Mouse (Mus musculus) forebrain, embryonic 15.5 days (tissue): ENCODE measurements around the gene Agxt2. TPM values are rescaled to one million over a fixed set of nuclear protein-coding genes. Genes with fewer than 3 reads are reported as not detected.
A peak's percentile ranks its signal among the peaks of the same experiment; 100 is the strongest.

Experiments used
- ATAC-seq: fragments of 200-750 bp; cut with Nextera tagmentation; replicated peaks from 2 replicates; pipeline ENCODE4 v1.8.0; 2017; ENCODE audit warnings: mild to moderate bottlenecking, moderate TSS enrichment, moderate library complexity
- H3K27ac ChIP-seq: fragments of 300-500 bp; sonication (generic); replicated peaks from 2 replicates; pipeline ENCODE4 v1.5.1; 2015; ENCODE audit warnings: mild to moderate bottlenecking, inconsistent platforms
- H3K27me3 ChIP-seq: fragments of 300-500 bp; sonication (generic); 2 replicates; pipeline ENCODE4 v1.6.1; 2015; ENCODE audit warnings: inconsistent platforms
- H3K36me3 ChIP-seq: fragments of 300-500 bp; sonication (generic); 2 replicates; pipeline ENCODE4 v1.6.1; 2015; ENCODE audit warnings: mild to moderate bottlenecking, inconsistent platforms
- H3K4me1 ChIP-seq: fragments of 300-500 bp; sonication (generic); 2 replicates; pipeline ENCODE4 v1.6.1; 2015; ENCODE audit warnings: inconsistent platforms
- H3K4me2 ChIP-seq: fragments of 300-500 bp; sonication (generic); replicated peaks from 2 replicates; pipeline ENCODE4 v1.6.1; 2015; ENCODE audit warnings: mild to moderate bottlenecking, inconsistent platforms
- H3K4me3 ChIP-seq: fragments of 300-500 bp; sonication (generic); 2 replicates; pipeline ENCODE4 v1.5.1; 2015; ENCODE audit warnings: mild to moderate bottlenecking, inconsistent platforms
- H3K9ac ChIP-seq: fragments of 300-500 bp; sonication (generic); replicated peaks from 2 replicates; pipeline ENCODE4 v1.6.1; 2015; ENCODE audit warnings: mild to moderate bottlenecking, inconsistent platforms
- H3K9me3 ChIP-seq: fragments of 300-500 bp; sonication (generic); 2 replicates; pipeline ENCODE4 v1.6.1; 2016; ENCODE audit warnings: inconsistent platforms
- WGBS: fragments of 180-500 bp; shearing (Covaris S2); methylation state at CpG from one replicate; pipeline ENCODE4 v1.1.7; 2015; ENCODE audit warnings: mixed read lengths; 5-methylcytosine and 5-hydroxymethylcytosine counted together
- polyA plus RNA-seq: library from polyadenylated mRNA; unstranded; fragments of >200 nt; fragmentation: Nextera tagmentation; extraction: Ambion mirVana; gene quantifications from 2 replicates; pipeline ENCODE4 v1.2.1, GENCODE M21; 2015

Gene Agxt2
- polyA plus RNA-seq, 1 experiment from 2014 or later = not detected

DNA sequence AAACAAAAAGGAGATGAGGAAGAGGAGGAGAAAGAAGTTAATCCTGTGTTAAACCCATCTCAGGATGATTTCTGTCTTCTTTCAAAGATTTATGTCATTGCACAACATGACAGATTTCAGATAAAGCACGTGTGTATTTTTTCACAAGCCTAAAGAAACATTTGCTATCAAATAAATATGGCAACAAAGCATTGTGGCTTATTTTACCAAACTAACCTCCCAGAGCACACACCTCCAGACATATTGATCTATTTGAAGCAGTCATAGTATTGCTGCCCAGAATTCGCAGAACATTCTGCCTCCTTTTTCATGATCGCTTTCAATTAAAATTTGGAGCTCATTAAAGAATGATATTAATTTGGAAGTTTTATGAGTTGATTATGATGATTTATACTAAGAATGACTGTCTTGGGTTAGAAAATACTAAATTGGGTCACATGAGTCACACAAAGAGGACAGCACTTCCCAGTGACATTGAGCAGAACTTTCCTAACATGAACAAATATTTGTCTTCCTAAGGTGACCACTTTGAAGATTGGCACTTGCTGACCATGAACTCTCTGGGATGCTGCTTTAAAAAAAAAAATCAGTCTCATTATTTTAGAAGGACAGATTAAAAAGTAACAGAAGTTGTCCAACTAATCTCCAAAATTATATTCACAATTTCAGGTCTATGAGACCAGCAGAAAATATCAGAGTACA, 21.6 kb downstream of the Agxt2 start:
- Histone ChIP-seq H3K27ac (no peak overlapping the region), H3K4me2 (no peak overlapping the region), H3K27me3 (no peaks in the 10 kb centered on the region), H3K36me3 (no peaks in the 10 kb centered on the region), H3K9ac (no peak overlapping the region), H3K4me1 (no peaks in the 10 kb centered on the region), H3K9me3 (no peaks in the 10 kb centered on the region), H3K4me3 (no peak overlapping the region)
- 95% methylated on average over 3 of the region's 3 CpGs for WGBS
- ATAC-seq = no peak

DNA sequence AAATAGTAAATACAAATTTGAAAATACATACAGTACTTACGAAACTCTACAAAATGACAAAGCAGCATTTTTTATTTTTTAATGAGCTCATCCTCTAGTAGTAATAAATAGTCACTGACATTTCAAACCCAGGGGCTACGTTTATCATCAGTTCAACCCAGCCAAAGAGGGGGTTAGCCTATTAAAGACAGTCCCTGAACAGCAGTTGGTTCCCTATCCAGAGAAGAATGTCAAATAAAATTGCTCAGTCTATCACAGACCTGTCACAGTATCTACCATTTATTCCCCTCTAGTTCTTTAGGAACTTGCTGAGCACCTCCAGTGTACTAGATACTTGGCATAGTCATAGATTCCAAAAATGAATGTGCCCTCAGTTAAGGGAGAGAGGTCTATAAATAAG, 28.9 kb downstream of the Agxt2 start:
- 83% methylated on average over 2 of the region's 2 CpGs for WGBS
- H3K9me3 ChIP-seq = no peaks in the 10 kb centered on the region
- ATAC-seq = no peak
- no peak overlapping the region for H3K4me3 ChIP-seq
- no peak overlapping the region for H3K4me2 ChIP-seq
- no peaks in the 10 kb centered on the region for H3K4me1 ChIP-seq
- no peaks in the 10 kb centered on the region for H3K27me3 ChIP-seq
- no peaks in the 10 kb centered on the region for H3K36me3 ChIP-seq
- no peak overlapping the region for H3K9ac ChIP-seq
- no peak overlapping the region for H3K27ac ChIP-seq

DNA sequence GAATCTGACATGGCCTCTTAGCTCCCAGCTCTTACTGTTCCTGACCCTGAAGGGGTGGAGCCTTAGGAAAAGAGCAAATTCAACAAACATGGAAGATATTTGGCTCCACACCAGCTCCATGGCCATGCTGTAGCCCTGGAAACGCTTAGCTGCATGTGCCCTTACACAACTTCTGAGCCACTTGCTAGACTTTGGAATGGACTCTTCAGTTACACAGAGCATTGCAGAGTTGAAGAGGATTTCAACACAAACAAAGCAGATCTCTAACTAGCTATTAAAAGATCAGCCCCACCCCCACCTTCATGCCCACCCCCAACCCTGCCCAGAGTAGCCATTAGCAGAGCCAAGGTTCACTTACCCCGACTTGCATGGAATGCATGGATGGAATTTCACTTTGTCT, 41.5 kb downstream of the Agxt2 start:
- Histone ChIP-seq H3K4me2 (no peak overlapping the region), H3K9me3 (no peaks in the 10 kb centered on the region), H3K4me3 (no peak overlapping the region), H3K27ac (no peak overlapping the region), H3K36me3 (no peaks in the 10 kb centered on the region), H3K9ac (no peak overlapping the region), H3K27me3 (no peaks in the 10 kb centered on the region), H3K4me1 (no peaks in the 10 kb centered on the region)
- 55% methylated on average over 2 of the region's 2 CpGs for WGBS
- no peak for ATAC-seq

DNA sequence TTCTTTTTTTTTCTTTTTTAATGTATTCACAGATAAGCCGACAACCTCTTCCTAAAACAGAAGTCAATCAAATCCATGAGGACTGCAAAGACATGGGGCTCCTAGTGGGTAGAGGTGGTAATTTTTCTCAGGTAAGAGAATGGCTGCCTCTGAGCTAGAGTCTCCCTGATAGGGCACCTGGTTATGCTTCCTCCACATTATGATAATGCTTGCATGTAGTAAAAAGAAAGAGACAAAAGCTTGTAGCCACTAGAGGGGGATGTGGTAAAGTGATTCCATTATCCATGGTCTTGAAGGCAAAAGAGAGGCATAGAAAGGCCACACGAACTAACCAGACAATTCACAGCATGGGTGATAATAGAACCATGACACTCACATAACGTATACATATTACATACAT, 42.1 kb downstream of the Agxt2 start:
- no peak overlapping the region for H3K4me3 ChIP-seq
- H3K9ac ChIP-seq = no peak overlapping the region
- H3K9me3 ChIP-seq = no peaks in the 10 kb centered on the region
- H3K27me3 ChIP-seq = no peaks in the 10 kb centered on the region
- H3K27ac ChIP-seq = no peak overlapping the region
- 0 out of 2 replicates have a peak, but pooled peaks have one; percentile 38 for ATAC-seq
- no peaks in the 10 kb centered on the region for H3K4me1 ChIP-seq
- WGBS = 49% methylated on average over 3 of the region's 3 CpGs
- no peaks in the 10 kb centered on the region for H3K36me3 ChIP-seq
- no peak overlapping the region for H3K4me2 ChIP-seq

DNA sequence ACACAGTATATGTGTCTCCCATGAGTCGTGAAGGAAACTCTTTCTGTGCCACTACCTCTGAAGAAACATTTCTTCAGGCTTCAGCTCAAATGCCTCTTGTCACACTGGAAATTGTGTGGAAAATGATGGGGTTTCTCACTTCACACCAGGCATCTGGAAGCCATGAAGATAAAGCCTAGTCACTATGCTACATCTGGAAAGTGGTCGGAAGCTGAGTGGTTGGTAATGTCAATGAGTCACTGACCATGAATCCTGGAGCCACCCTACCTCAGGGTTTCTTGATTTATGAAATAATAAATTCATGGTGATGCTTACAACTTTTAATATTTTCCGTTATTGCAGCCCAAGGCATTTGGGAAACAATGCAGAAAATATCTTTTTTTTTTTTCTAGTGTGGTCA, 51.5 kb downstream of the Agxt2 start:
- 91% methylated on average over 3 of the region's 3 CpGs for WGBS

DNA sequence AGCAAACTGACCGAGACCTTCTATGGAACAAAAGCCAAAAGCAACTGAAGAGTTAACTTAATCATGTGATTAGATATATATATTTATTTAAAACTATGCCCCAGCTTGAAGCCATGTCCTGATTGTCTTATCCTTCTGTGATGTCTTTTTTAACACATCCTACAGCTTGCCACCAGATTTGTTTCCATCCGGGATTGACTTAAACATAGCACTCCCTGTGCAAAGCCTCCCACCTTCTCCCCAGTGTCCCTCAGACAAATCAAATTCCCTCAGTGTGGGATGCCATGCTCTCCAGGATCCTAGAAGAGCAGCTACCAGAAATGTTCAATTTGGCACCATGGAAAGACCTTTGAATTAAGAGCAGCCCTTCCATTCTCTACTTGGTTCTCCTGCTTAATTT, 52.5 kb downstream of the Agxt2 start:
- WGBS = 88% methylated on average over 2 of the region's 2 CpGs
- H3K9ac ChIP-seq = no peak overlapping the region
- no peak overlapping the region for H3K27ac ChIP-seq
- H3K36me3 ChIP-seq = no peaks in the 10 kb centered on the region
- no peak overlapping the region for H3K4me2 ChIP-seq
- no peaks in the 10 kb centered on the region for H3K27me3 ChIP-seq
- H3K4me3 ChIP-seq = no peak overlapping the region
- no peaks in the 10 kb centered on the region for H3K9me3 ChIP-seq
- H3K4me1 ChIP-seq = no peaks in the 10 kb centered on the region
- ATAC-seq = no peak

More for the DNA sequence above, 51.5 kb downstream of the Agxt2 start:
- no peaks in the 10 kb centered on the region for H3K36me3 ChIP-seq
- no peaks in the 10 kb centered on the region for H3K27me3 ChIP-seq
- no peak overlapping the region for H3K4me3 ChIP-seq
- no peak for ATAC-seq
- H3K4me2 ChIP-seq = no peak overlapping the region
- H3K9me3 ChIP-seq = no peaks in the 10 kb centered on the region
- H3K9ac ChIP-seq = no peak overlapping the region
- H3K27ac ChIP-seq = no peak overlapping the region
- no peaks in the 10 kb centered on the region for H3K4me1 ChIP-seq

DNA sequence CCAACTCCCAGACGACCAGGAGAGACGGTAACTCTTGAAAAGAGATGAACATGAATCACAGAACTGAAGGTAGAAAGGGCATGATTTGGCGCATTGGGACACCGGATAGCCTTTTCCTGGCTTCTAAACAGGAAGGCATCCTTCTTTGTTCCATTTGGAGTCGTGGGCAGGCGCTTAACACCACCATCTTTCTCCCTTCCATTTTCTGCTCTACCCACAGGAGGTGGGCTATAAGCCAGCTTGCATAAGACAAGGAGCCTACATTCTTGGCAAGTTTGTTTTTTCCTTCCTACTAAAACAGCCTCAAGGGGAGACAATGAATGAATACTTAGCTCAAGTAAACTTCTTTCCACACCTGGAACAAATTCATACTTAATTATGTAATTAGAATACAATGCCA, 55.3 kb downstream of the Agxt2 start:
- ATAC-seq = no peak
- Histone ChIP-seq H3K36me3 (no peaks in the 10 kb centered on the region), H3K27ac (no peak overlapping the region), H3K4me1 (no peaks in the 10 kb centered on the region), H3K9ac (no peak overlapping the region), H3K4me2 (no peak overlapping the region), H3K27me3 (no peaks in the 10 kb centered on the region), H3K9me3 (no peaks in the 10 kb centered on the region), H3K4me3 (no peak overlapping the region)
- WGBS = 89% methylated on average over 6 of the region's 6 CpGs

DNA sequence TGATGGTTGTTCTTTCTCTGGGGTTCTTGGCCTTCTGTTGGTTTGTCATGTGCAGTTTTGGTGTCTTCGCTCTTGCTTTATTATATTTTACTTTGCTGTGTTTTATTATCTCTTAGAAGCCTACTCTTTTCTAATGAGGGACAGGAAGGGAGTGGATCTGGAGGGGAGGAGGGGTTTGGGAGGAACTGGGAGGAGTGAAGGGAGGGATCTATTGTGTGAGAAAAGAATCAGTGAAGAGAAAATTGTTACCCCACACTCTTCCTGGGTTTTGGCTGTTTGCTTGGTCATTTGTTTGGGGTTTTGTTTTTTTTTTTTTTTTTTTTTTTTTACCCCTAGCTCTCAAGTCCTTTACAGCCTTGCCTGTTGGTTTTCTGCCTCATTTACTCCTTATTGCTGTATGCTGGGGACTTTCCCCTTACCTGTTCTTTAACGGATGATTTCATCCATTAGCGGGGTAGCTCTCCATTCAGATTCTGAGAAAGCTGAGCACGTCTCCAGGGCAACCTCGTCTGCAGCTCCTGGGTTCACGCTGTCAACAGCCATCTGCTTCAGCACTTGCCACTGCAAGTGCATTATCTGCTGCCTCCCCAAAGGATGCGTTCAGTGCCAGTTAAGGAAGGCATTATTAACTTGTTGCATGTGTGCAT, 62.9 kb downstream of the Agxt2 start:
- H3K27ac ChIP-seq = peak overlapping the region; percentile 34; the same call in 1 of the 2 replicates
- 11% methylated on average over 7 of the region's 7 CpGs for WGBS

DNA sequence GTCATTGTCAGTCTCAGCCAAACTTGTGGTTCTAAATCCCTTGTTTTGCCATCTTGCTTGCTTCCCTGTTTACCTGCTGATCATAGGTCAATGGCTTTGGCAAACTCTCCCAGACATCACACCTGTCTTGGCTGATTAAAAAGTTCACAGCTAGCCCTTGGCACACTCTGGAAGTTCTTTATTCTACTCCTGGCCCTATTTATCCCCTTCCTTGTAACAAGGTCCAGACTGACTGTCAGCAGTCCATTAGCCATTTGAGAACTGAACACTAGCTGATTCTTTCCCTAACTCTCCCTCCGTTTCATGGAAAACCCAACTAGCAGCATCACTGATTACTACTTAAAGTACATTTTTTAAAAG, 63.4 kb downstream of the Agxt2 start:
- 5% methylated on average over 1 of the region's 1 CpGs for WGBS
- H3K4me3 ChIP-seq = no peak overlapping the region
- no peak overlapping the region for H3K9ac ChIP-seq
- no peaks in the 10 kb centered on the region for H3K27me3 ChIP-seq
- peak overlapping the region; percentile 34; the same call in 1 of the 2 replicates for H3K27ac ChIP-seq
- no peaks in the 10 kb centered on the region for H3K36me3 ChIP-seq
- H3K4me1 ChIP-seq = peaks cover 15% of the 10 kb centered on the region
- no peaks in the 10 kb centered on the region for H3K9me3 ChIP-seq
- H3K4me2 ChIP-seq = no peak overlapping the region
- ATAC-seq = peak; percentile 67

More for the DNA sequence above, 62.9 kb downstream of the Agxt2 start:
- Histone ChIP-seq H3K27me3 (no peaks in the 10 kb centered on the region), H3K9me3 (no peaks in the 10 kb centered on the region), H3K36me3 (no peaks in the 10 kb centered on the region), H3K4me1 (peaks cover 15% of the 10 kb centered on the region), H3K9ac (no peak overlapping the region), H3K4me3 (no peak overlapping the region), H3K4me2 (no peak overlapping the region)
- ATAC-seq = peak; percentile 91

DNA sequence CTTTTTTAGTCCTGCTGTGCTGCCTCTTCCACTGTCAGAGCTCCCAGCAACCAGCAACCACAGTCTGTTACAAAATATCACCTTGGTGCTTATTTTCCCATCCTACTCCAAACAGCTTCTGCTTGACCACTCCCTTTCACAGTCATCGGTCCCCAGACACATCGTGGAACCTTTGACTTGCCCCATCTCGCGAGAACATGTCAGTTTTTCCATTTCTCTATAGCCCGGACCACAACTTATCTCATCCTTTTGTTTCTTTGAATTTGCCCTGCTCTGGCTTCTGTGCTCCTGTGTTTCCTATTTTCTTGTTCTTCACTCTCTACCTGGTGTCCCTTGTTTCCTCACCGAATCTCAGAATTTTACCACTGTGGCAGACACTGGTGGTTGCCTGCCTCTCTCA, 67.8 kb downstream of the Agxt2 start:
- Histone ChIP-seq H3K4me3 (no peak overlapping the region), H3K9ac (no peak overlapping the region), H3K4me2 (no peak overlapping the region), H3K36me3 (no peaks in the 10 kb centered on the region), H3K27ac (no peak overlapping the region), H3K27me3 (no peaks in the 10 kb centered on the region), H3K9me3 (no peaks in the 10 kb centered on the region), H3K4me1 (peaks cover 10% of the 10 kb centered on the region)
- ATAC-seq = no peak
- 95% methylated on average over 6 of the region's 6 CpGs for WGBS

DNA sequence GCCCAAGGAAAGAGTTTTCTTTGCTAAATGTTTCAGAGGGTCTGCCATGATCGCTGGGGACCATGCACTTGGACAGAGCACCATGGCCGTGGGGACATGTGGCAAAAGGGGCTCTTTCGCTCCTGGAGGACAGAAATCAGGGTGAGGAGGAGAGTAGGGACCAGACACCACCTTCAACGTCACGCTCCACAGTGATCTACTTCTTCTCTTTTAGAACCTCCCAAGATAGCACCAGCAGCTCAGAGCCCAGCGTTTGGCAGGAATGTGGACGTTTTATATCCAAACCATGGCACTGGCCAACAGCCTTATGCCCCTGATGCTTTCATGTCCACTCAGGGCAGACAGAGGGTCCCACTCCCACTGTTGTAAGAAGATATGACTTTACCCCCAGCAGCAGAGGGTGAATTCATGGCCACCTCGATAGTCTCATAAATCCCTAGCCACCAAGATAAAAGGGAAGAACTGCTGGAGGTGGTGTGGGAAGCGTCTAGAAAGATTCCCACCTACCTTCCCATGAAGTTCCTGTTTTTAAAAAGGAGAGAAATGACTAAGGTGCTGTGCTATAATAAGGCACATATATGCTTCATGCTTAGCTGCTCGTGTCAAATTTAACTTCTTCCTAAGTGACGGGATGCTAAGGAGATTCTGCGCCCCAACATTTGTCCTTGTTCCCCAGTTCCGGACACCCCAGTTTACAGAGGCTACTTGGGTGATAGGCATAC, 68.4 kb downstream of the Agxt2 start:
- H3K36me3 ChIP-seq = no peaks in the 10 kb centered on the region
- no peak overlapping the region for H3K27ac ChIP-seq
- no peak for ATAC-seq
- H3K4me1 ChIP-seq = peaks cover 4% of the 10 kb centered on the region
- WGBS = 91% methylated on average over 13 of the region's 13 CpGs
- no peak overlapping the region for H3K4me3 ChIP-seq
- H3K9ac ChIP-seq = no peak overlapping the region
- H3K4me2 ChIP-seq = no peak overlapping the region
- H3K27me3 ChIP-seq = no peaks in the 10 kb centered on the region
- H3K9me3 ChIP-seq = no peaks in the 10 kb centered on the region

DNA sequence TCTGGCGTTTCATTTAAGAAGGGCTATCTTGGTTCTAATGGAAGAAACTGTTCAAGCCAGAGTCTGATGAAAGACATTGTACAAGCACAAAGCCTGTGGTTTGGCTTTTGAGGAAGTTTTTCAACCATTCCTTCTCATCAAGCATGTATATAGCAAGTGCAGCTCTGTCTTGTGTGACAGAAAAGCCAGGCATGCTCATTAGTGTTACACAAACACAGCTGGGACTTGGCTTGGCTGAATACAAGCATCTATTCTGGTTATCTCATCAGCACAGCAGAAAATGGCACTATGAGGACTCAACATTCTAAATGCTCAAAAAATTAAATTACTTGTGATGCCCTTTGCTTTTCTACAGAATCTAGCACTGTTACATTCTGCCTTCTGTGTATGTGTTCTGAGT, 78.6 kb downstream of the Agxt2 start:
- Histone ChIP-seq H3K9me3 (no peaks in the 10 kb centered on the region), H3K9ac (no peak overlapping the region), H3K4me3 (no peak overlapping the region), H3K27ac (no peak overlapping the region), H3K4me1 (no peaks in the 10 kb centered on the region), H3K36me3 (peaks cover 10% of the 10 kb centered on the region; the same call in 1 of the 2 replicates), H3K4me2 (no peak overlapping the region), H3K27me3 (no peaks in the 10 kb centered on the region)
- 68% methylated on average over 1 of the region's 1 CpGs for WGBS
- no peak for ATAC-seq
